Mouse (Mus musculus): ENCODE results near the gene Lcmt2.

DNA sequence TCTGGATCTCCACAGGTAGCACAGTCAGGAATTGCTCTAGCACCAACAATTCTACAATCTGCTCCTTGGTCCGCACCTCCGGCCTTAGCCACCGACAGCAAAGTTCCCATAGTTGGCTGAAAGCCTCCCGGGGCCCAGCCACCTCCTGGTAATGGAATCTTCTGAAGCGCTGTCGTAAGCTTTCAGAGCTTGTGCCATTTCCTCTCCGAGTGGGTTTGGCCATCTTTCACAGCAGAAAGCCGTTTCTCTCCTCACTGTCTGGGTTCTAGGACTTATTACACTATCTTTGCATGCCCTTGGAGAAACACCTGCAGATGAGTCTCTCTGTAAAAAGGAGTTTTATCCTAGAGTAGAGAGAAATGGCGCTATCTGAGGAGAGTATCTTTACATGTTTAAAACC is 29.4 kb upstream of the Lcmt2 start:
- no peak for TF ChIP-seq CTCF (IDR thresholded peaks at IDR 0.05; ENCODE audit: insufficient read depth, low read depth, low read length)
- no peak for TF ChIP-seq POLR2A (IDR thresholded peaks at IDR 0.05; ENCODE audit: insufficient read depth, low read depth, low read length)
